Mouse (Mus musculus): ENCODE data around the gene Foxi1. TPM values are rescaled to one million over a fixed set of nuclear protein-coding genes. Genes with fewer than 3 reads are reported as not detected.

The Foxi1 gene
- polyA plus RNA-seq, 1 experiment, result not detected

GRCm38 (mm10) chr11:34165278-34165677 lies 42.6 kb downstream of the Foxi1 start:
- no peaks in the 10 kb centered on the region for H3K27me3 ChIP-seq (ENCODE audit: control insufficient read depth, insufficient read depth, low read length)
- no peak overlapping the region for H3K4me3 ChIP-seq (ENCODE audit: low read depth, low read length)
- H3K36me3 ChIP-seq (ENCODE audit: control insufficient read depth, insufficient read depth, low read length), result no peaks in the 10 kb centered on the region
- no peaks in the 10 kb centered on the region; the same call in 1 of the 2 replicates for H3K4me1 ChIP-seq (ENCODE audit: control insufficient read depth, insufficient read depth, insufficient read length, low read length)
- no peak overlapping the region for H3K27ac ChIP-seq (ENCODE audit: insufficient read depth, low read depth, low read length)
- TF ChIP-seq POLR2A (IDR thresholded peaks at IDR 0.05; ENCODE audit: low read depth, low read length), result no peak
- 85% methylated on average over 11 of the region's 11 CpGs for WGBS

- Histone ChIP-seq H3K4me1 (ENCODE audit: control insufficient read depth, insufficient read depth, insufficient read length, low read length) (no peaks in the 10 kb centered on the region), H3K27ac (ENCODE audit: insufficient read depth, low read depth, low read length) (no peak overlapping the region), H3K36me3 (ENCODE audit: control insufficient read depth, insufficient read depth, low read length) (no peaks in the 10 kb centered on the region), H3K27me3 (ENCODE audit: control insufficient read depth, insufficient read depth, low read length) (no peaks in the 10 kb centered on the region), H3K4me3 (ENCODE audit: low read depth, low read length) (no peak overlapping the region)
- TF ChIP-seq CTCF (IDR thresholded peaks at IDR 0.05; ENCODE audit: extremely low read depth, insufficient read length, insufficient replicate concordance, low read depth, low read length) (no peak), POLR2A (IDR thresholded peaks at IDR 0.05; ENCODE audit: low read depth, low read length) (no peak)
- 80% methylated on average over 9 of the region's 9 CpGs for WGBS
Observed at GRCm38 (mm10) chr11:34158916-34159315, 49.0 kb downstream of the Foxi1 start.

- WGBS, result 54% methylated on average over 7 of the region's 7 CpGs
- no peak for TF ChIP-seq CTCF (IDR thresholded peaks at IDR 0.05; ENCODE audit: extremely low read depth, insufficient read length, insufficient replicate concordance, low read depth, low read length)
- no peak for TF ChIP-seq POLR2A (IDR thresholded peaks at IDR 0.05; ENCODE audit: low read depth, low read length)
- H3K4me1 ChIP-seq (ENCODE audit: control insufficient read depth, insufficient read depth, insufficient read length, low read length), result no peaks in the 10 kb centered on the region
- no peaks in the 10 kb centered on the region for H3K36me3 ChIP-seq (ENCODE audit: control insufficient read depth, insufficient read depth, low read length)
- H3K27me3 ChIP-seq (ENCODE audit: control insufficient read depth, insufficient read depth, low read length), result no peaks in the 10 kb centered on the region
- no peak overlapping the region for H3K27ac ChIP-seq (ENCODE audit: insufficient read depth, low read depth, low read length)
- H3K4me3 ChIP-seq (ENCODE audit: low read depth, low read length), result no peak overlapping the region
Observed at GRCm38 (mm10) chr11:34155235-34155634, 52.7 kb downstream of the Foxi1 start.

Other genes with a start within 250 kb of the Foxi1 start
- 2.0 and 2.1 TPM in 2 replicates for gene Kcnmb1, start 245.1 kb downstream of the Foxi1 start, polyA plus RNA-seq (2012; rRNA removed)
- 0.08 and 0.33 TPM in 2 replicates for gene Kcnip1, start 214.9 kb downstream of the Foxi1 start, polyA plus RNA-seq (2012; rRNA removed)
- gene Lcp2, start 161.2 kb downstream of the Foxi1 start, polyA plus RNA-seq (2012; rRNA removed), result 2.7 and 4.0 TPM in 2 replicates
- not detected in 2 replicates for gene 4930469K13Rik, start 109.5 kb downstream of the Foxi1 start, polyA plus RNA-seq (2012; rRNA removed)
- 0.01 and 0.05 TPM in 2 replicates for gene Fam196b, start 106.7 kb upstream of the Foxi1 start, polyA plus RNA-seq (2012; rRNA removed)